Mouse (Mus musculus) adrenal gland, adult 8-10 months (tissue): ENCODE results near the gene Gm21834. TPM values are rescaled to one million over a fixed set of nuclear protein-coding genes. Genes with fewer than 3 reads are reported as not detected.

Experiments
- DNase-seq: peaks from one replicate; pipeline ENCODE4 v3.0.0; 2022
- total RNA-seq, 4 experiments: library from RNA; stranded (reverse); gene quantifications; 2 replicates each; pipeline ENCODE4 v1.2.4; 2022

Gene Gm21834
- not detected for total RNA-seq

DNA sequence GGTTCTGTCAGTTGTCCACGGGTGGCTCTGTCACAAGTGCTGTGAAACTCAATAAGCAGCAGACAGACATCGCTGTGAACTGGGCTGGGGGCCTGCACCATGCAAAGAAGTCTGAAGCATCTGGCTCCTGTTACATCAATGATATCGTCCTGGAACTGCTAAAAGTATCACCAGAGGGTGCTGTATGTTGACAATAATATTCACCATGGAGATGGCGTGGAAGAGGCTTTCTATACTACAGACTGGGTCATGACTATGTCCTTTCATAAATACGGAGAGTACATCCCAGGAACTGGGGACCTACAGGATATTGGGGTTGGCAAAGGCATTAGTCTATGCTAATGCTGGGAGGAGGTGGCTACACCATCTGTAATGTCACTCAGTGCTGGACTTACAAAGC, at the start of gene Gm21834:
Gene Gm21834 (minus strand): TSS at position 101 of the 400 bp plus-strand sequence.
- no peak for DNase-seq

DNA sequence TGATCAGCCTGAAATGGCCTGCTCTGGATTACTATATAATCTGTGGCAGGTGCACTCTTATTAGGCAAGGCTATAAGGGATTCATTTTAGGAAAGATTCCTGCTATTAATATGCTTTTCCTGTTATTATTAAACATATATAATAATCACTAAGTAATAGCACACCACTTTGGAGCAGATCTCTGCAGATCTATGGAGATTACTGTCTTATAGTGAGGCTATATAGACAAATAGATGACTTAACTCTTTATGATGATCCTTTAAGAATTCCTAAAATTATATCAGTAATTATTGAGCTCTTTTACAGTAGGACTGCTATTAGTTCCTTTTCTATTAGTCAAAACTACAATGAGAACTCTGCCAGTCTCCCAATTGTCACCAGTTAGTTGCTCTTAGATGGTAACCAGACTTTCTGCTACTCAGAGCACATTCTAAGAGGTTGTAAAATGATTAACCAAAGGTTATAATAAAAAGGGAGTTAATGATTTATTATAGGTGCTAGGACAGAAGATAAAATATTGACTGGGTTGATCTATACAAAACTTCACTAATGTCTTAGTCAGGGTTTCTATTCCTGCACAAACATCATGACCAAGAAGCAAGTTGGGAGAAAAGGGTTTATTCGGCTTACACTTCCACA, 46.3 kb upstream of the Gm21834 start:
- DNase-seq: no peak

DNA sequence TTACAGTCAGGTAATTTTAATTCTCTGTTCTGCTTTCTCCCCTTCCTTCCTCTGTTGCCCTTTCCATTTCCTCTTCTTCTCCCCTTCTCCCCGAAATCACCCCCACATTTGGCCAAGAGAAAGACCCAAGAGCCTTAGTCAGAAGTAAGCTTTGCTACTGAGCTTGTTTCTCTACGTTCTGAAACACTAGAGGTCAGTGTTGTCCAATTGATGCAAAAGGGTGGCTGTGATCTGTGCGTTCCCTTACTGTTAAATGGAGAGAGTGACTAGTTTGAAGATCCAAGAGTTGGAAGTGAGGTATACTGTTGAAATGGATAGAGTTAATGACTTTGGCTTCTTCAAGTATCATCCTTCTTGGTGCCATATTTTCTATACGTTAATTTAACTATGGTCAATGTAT, 28.9 kb upstream of the Gm21834 start:
- no peak for DNase-seq

DNA sequence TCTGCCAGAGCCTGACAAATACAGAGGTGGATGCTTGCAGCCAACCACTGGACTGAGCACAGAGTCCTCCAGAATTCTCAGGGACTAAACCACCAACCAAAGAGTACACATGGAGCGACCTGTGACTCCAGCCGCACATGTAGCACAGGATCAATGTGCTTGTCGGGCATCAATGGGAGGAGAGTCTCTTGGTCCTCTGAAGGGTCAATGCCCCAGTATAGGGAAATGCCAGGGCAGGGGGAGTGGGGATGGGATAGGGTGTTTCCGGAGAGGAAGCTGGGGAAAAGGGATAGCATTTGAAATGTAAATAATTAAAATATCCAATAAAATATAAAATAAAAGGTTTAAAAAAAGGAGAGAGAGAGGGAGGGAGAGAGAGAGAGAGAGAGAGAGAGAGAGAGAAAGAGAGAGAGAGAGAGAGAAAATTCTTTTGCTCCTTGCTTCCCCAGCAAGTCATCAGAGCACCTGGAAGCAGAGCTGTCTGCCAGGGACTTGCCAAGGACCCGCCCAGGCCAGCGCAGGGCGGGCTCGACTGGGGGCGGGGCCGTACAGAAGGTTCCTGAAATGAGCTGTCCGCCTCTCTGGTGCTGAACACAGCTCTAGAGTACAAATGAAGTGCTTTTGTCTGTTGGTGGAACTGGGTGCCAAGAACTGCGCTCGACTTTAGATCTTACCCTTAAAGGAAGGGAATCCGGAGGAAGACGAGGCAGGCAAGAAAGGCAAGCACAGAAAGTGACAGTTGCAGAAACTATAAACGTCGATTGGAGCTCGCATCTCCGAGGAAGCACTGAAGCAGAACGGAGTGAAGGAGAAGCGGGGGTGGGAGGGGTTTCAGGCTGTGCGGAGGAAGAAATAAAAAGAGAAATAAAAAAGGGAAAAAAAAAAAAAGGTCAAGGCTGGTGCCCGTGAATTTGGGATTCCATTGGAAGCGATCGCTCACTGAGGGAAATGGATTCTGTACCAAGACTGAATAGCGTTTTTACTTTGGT, 26.9 kb upstream of the Gm21834 start, which contains the start of gene Cntnap5c:
Gene Cntnap5c (plus strand): TSS at position 949 of the 989 bp plus-strand sequence.
- peak; percentile 24 for DNase-seq

DNA sequence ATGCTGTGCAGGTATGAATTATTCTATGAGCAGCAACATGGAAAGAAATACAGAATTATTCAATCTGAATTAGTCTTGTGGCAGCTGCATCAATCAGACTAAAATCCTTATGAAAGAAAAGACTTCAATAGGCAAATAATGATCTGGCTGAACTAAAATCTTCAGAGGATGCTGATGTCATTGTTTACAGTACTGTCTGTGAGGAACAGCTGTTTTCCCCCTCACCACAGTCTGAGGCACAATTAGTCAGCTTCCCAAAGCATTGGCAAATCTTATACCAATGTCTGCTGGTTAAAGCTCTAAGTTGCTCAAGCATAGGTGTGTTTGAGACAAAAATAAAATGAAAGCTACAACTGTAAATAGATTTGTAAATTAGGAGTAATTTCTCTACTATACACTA, 25.3 kb upstream of the Gm21834 start:
- DNase-seq: no peak

DNA sequence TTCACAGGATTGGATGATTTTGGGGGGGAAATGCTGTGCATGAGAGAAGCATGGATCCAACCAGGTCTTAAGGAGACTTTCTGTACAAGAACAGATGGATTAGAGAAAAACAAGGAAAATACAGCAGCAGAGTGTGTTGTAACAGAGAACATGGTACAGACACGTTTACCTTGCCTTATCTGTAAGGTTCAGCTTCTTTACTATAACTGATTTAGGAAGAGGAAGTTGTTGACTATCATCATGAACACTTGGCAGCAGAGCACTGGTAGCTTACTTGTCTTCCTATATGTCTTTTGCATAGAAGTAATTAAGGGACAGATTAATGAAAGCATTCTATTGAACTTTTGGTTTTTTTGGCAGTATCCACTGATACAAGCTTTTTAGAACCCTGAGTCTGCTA, 16.0 kb upstream of the Gm21834 start:
- no peak for DNase-seq

DNA sequence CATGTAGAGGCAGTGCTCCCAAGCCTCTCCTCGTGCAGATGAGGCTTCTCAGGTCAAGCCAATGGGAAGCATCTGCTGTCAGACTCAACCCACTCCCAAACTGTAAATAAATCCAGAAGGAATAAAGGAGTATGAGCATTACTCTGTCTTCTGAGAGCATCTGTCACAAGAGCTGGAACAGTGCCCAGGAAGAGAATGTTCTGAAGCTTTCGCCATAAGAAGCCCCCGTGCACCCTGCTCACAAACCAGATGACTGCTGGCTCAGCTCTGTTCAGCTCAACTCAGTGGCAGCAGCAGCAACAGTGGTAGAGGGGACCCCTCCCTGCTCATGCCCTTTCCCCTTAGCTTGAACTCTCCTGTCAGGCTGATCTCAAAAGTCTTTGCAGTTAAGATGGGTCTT, 47.2 kb downstream of the Gm21834 start:
- DNase-seq: no peak

Other genes starting within 250 kb of the Gm21834 start
- not detected for gene Vmn2r120, start 196.7 kb downstream of the Gm21834 start, total RNA-seq
- not detected for gene Cntnap5c, start 27.4 kb upstream of the Gm21834 start, total RNA-seq